Mouse (Mus musculus) stomach, embryonic 16.5 days (tissue): ENCODE results near the gene Prkar2a. TPM values are rescaled to one million over a fixed set of nuclear protein-coding genes. Genes with fewer than 3 reads are reported as not detected.

Experiments
- ATAC-seq: fragments of 200-750 bp; cut with Nextera tagmentation; 2 replicates; pipeline ENCODE4 v1.8.0; 2017; ENCODE audit warnings: moderate number of reproducible peaks, moderate TSS enrichment; ENCODE audit not compliant: insufficient read depth, low FRiP score
- H3K27ac ChIP-seq: fragments of 300-500 bp; sonication (generic); 2 replicates; pipeline ENCODE4 v1.5.1; 2014; ENCODE audit warnings: low read length
- H3K27me3 ChIP-seq: fragments of 300-500 bp; sonication (generic); 2 replicates; pipeline ENCODE4 v1.6.1; 2014; ENCODE audit warnings: low read length, control low read depth, mixed read lengths; ENCODE audit not compliant: control insufficient read depth, insufficient read depth
- H3K36me3 ChIP-seq: fragments of 300-500 bp; sonication (generic); 2 replicates; pipeline ENCODE4 v1.6.1; 2014; ENCODE audit warnings: low read length; ENCODE audit not compliant: control insufficient read depth, insufficient read depth
- H3K4me1 ChIP-seq: fragments of 300-500 bp; sonication (generic); 2 replicates; pipeline ENCODE4 v1.6.1; 2014; ENCODE audit warnings: low read length, control low read depth, mixed read lengths; ENCODE audit not compliant: control insufficient read depth, insufficient read depth
- H3K4me2 ChIP-seq: fragments of 300-500 bp; sonication (generic); 2 replicates; pipeline ENCODE4 v1.6.1; 2014; ENCODE audit warnings: low read depth, low read length, mixed read lengths
- H3K4me3 ChIP-seq: fragments of 300-500 bp; sonication (generic); replicated peaks from 2 replicates; pipeline ENCODE4 v1.5.1; 2014; ENCODE audit warnings: mild to moderate bottlenecking, low read length
- H3K9ac ChIP-seq: fragments of 300-500 bp; sonication (generic); 2 replicates; pipeline ENCODE4 v1.6.1; 2014; ENCODE audit warnings: low read length
- H3K9me3 ChIP-seq: fragments of 300-500 bp; sonication (generic); replicated peaks from 2 replicates; pipeline ENCODE4 v1.6.1; 2016; ENCODE audit warnings: low read length, control low read depth; ENCODE audit not compliant: control insufficient read depth
- WGBS: fragments of 180-500 bp; shearing (Covaris S2); extraction: QIAGEN DNeasy Blood & Tissue Kit; methylation state at CpG from one replicate; pipeline ENCODE4 v1.1.7; 2014; 5-methylcytosine and 5-hydroxymethylcytosine counted together
- polyA plus RNA-seq: library from polyadenylated mRNA; unstranded; fragments of >200 nt; fragmentation: Nextera tagmentation; extraction: Ambion mirVana; gene quantifications from 2 replicates; pipeline ENCODE4 v1.2.1, GENCODE M21; 2015

Gene Prkar2a
- polyA plus RNA-seq, 1 experiment from 2014 or later = 23.4 TPM

GRCm38 (mm10) chr9:108704591-108704990, 15.5 kb downstream of the Prkar2a start:
- no peaks in the 10 kb centered on the region for H3K36me3 ChIP-seq
- no peak overlapping the region for H3K4me3 ChIP-seq
- H3K9ac ChIP-seq = no peak overlapping the region
- H3K4me2 ChIP-seq = no peak overlapping the region
- H3K27me3 ChIP-seq = no peaks in the 10 kb centered on the region
- no peaks in the 10 kb centered on the region for H3K9me3 ChIP-seq
- H3K4me1 ChIP-seq = peaks cover 16% of the 10 kb centered on the region
- ATAC-seq = no peak
- no peak overlapping the region; the same call in 1 of the 2 replicates for H3K27ac ChIP-seq
- 52% methylated on average over 7 of the region's 7 CpGs for WGBS

DNA sequence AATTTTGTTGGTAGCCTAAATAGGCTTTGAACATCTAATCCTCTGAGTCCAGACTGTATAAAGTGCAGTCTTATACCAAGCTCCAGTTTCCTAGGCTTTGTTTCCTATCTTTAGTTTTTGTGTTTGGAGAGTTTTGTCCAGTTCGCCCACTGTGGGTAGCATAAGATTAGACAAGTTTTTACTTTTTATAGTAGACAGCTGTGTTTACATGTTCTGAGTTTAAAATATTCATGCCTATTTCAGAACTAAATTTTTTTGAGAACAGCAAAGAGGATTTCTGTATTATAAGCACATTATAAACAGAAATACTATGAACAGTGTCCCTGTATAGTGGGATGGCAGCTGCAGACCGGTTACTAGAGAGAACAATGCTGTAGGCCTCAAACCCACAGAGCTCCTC, 18.1 kb downstream of the Prkar2a start:
- H3K4me2 ChIP-seq = no peak overlapping the region
- H3K4me1 ChIP-seq = peaks cover 16% of the 10 kb centered on the region
- ATAC-seq = no peak
- no peaks in the 10 kb centered on the region for H3K9me3 ChIP-seq
- no peak overlapping the region for H3K9ac ChIP-seq
- no peaks in the 10 kb centered on the region for H3K27me3 ChIP-seq
- no peak overlapping the region for H3K4me3 ChIP-seq
- WGBS = 54% methylated on average over 2 of the region's 2 CpGs
- no peak overlapping the region for H3K27ac ChIP-seq
- no peaks in the 10 kb centered on the region for H3K36me3 ChIP-seq

GRCm38 (mm10) chr9:108708833-108709232, 19.7 kb downstream of the Prkar2a start:
- 92% methylated on average over 8 of the region's 8 CpGs for WGBS
- no peak overlapping the region for H3K9ac ChIP-seq
- H3K27ac ChIP-seq = no peak overlapping the region
- H3K4me3 ChIP-seq = no peak overlapping the region
- no peaks in the 10 kb centered on the region for H3K27me3 ChIP-seq
- no peaks in the 10 kb centered on the region for H3K36me3 ChIP-seq
- H3K4me1 ChIP-seq = peaks cover 7% of the 10 kb centered on the region
- ATAC-seq = no peak
- no peak overlapping the region for H3K4me2 ChIP-seq
- H3K9me3 ChIP-seq = no peaks in the 10 kb centered on the region

- Histone ChIP-seq H3K4me1 (no peaks in the 10 kb centered on the region), H3K4me2 (no peak overlapping the region), H3K9me3 (no peaks in the 10 kb centered on the region), H3K9ac (no peak overlapping the region), H3K36me3 (no peaks in the 10 kb centered on the region), H3K27ac (no peak overlapping the region), H3K4me3 (no peak overlapping the region), H3K27me3 (no peaks in the 10 kb centered on the region)
- no peak for ATAC-seq
- WGBS = 79% methylated on average over 7 of the region's 7 CpGs
Observed at GRCm38 (mm10) chr9:108710767-108711166, 21.7 kb downstream of the Prkar2a start.

GRCm38 (mm10) chr9:108716199-108716598, 27.1 kb downstream of the Prkar2a start:
- no peak for ATAC-seq
- no peak overlapping the region for H3K27ac ChIP-seq
- H3K36me3 ChIP-seq = peaks cover 3% of the 10 kb centered on the region; the same call in 1 of the 2 replicates
- no peaks in the 10 kb centered on the region for H3K9me3 ChIP-seq
- H3K27me3 ChIP-seq = no peaks in the 10 kb centered on the region
- no peak overlapping the region for H3K4me3 ChIP-seq
- no peak overlapping the region for H3K9ac ChIP-seq
- no peaks in the 10 kb centered on the region for H3K4me1 ChIP-seq
- whole genome bisulfite sequencing = 81% methylated on average over 4 of the region's 4 CpGs
- H3K4me2 ChIP-seq = no peak overlapping the region

- Histone ChIP-seq H3K36me3 (peaks cover 3% of the 10 kb centered on the region; the same call in 1 of the 2 replicates), H3K27ac (no peak overlapping the region), H3K9ac (no peak overlapping the region), H3K4me2 (no peak overlapping the region), H3K9me3 (no peaks in the 10 kb centered on the region), H3K4me3 (no peak overlapping the region), H3K27me3 (no peaks in the 10 kb centered on the region), H3K4me1 (no peaks in the 10 kb centered on the region)
- 73% methylated on average over 2 of the region's 2 CpGs for WGBS
- no peak for ATAC-seq
Observed at GRCm38 (mm10) chr9:108723751-108724150, 34.6 kb downstream of the Prkar2a start.

DNA sequence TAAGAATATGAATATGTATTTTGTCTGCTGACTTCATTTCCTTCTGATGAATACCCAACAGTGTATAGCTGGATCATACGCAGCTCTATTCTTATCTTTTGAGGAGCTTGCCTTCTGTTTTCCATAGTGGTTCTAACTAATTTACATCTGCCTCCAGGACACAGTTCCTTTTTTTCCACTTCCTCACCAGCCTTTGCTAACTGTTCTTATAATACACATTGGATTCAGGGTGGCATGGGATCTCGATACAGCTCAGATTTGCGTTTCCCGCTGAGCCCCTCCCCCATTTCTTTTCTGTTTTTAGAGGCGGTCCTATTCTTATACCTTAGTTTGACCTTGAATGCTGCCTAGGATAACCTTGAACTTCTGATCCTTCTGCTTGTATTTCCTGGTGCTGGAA, 37.0 kb downstream of the Prkar2a start:
- Histone ChIP-seq H3K27ac (no peak overlapping the region), H3K4me2 (no peak overlapping the region), H3K36me3 (no peaks in the 10 kb centered on the region), H3K4me1 (no peaks in the 10 kb centered on the region), H3K27me3 (no peaks in the 10 kb centered on the region), H3K4me3 (no peak overlapping the region), H3K9me3 (no peaks in the 10 kb centered on the region), H3K9ac (no peak overlapping the region)
- no peak for ATAC-seq
- WGBS = 86% methylated on average over 5 of the region's 5 CpGs

GRCm38 (mm10) chr9:108729050-108729449, 39.9 kb downstream of the Prkar2a start:
- Histone ChIP-seq H3K4me3 (no peak overlapping the region), H3K4me1 (no peaks in the 10 kb centered on the region), H3K9ac (no peak overlapping the region), H3K27me3 (no peaks in the 10 kb centered on the region), H3K4me2 (no peak overlapping the region), H3K36me3 (no peaks in the 10 kb centered on the region), H3K9me3 (no peaks in the 10 kb centered on the region), H3K27ac (no peak overlapping the region)
- no peak for ATAC-seq

- no peaks in the 10 kb centered on the region for H3K27me3 ChIP-seq
- no peaks in the 10 kb centered on the region for H3K4me1 ChIP-seq
- no peaks in the 10 kb centered on the region for H3K36me3 ChIP-seq
- H3K27ac ChIP-seq = no peak overlapping the region
- no peak overlapping the region for H3K4me3 ChIP-seq
- no peak overlapping the region for H3K4me2 ChIP-seq
- no peaks in the 10 kb centered on the region for H3K9me3 ChIP-seq
- ATAC-seq = no peak
- no peak overlapping the region for H3K9ac ChIP-seq
Observed at GRCm38 (mm10) chr9:108732462-108732861, 43.3 kb downstream of the Prkar2a start.

DNA sequence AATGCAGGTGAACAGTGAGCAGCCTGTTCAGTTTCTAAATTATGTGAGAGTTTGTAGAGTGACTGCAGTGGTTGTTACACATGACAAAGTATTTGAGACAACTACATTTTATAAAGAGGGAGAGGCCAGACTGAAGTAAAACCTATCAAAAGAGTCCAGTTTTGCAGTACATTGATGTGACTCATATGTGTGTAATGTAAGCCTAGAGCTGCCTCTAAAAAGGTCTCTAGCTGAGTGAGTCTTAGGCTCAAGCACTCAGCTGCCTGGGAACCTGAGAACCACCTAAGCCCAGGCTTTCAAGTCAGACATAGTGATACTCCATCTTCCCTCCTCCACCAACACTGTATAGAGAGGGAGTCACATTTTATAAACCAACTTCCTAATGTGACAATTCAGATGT, 45.5 kb downstream of the Prkar2a start:
- no peak for ATAC-seq

More for the DNA sequence above, 45.5 kb downstream of the Prkar2a start:
- H3K9me3 ChIP-seq = no peaks in the 10 kb centered on the region
- no peak overlapping the region for H3K4me3 ChIP-seq
- no peaks in the 10 kb centered on the region for H3K36me3 ChIP-seq
- no peak overlapping the region for H3K27ac ChIP-seq
- H3K4me2 ChIP-seq = no peak overlapping the region
- no peaks in the 10 kb centered on the region for H3K27me3 ChIP-seq
- H3K4me1 ChIP-seq = no peaks in the 10 kb centered on the region
- no peak overlapping the region for H3K9ac ChIP-seq
